Mouse (Mus musculus) forebrain, embryonic 16.5 days (tissue): ENCODE measurements around the gene Spire2. TPM values are rescaled to one million over a fixed set of nuclear protein-coding genes. Genes with fewer than 3 reads are reported as not detected.

Experiments
- ATAC-seq: fragments of 200-750 bp; cut with Nextera tagmentation; 2 replicates; pipeline ENCODE4 v1.8.0; 2017; ENCODE audit warnings: mild to moderate bottlenecking, moderate library complexity
- H3K27ac ChIP-seq: fragments of 300-500 bp; sonication (generic); 2 replicates; pipeline ENCODE4 v1.5.1; 2014; ENCODE audit warnings: low read length, control low read depth
- H3K27me3 ChIP-seq: fragments of 300-500 bp; sonication (generic); replicated peaks from 2 replicates; pipeline ENCODE4 v1.6.1; 2014; ENCODE audit warnings: low read length; ENCODE audit not compliant: control insufficient read depth, insufficient read depth
- H3K36me3 ChIP-seq: fragments of 300-500 bp; sonication (generic); 2 replicates; pipeline ENCODE4 v1.6.1; 2014; ENCODE audit not compliant: control insufficient read depth, insufficient read depth
- H3K4me1 ChIP-seq: fragments of 300-500 bp; sonication (generic); replicated peaks from 2 replicates; pipeline ENCODE4 v1.6.1; 2014; ENCODE audit warnings: low read length; ENCODE audit not compliant: control insufficient read depth, insufficient read depth
- H3K4me2 ChIP-seq: fragments of 300-500 bp; sonication (generic); 2 replicates; pipeline ENCODE4 v1.6.1; 2014; ENCODE audit warnings: mild to moderate bottlenecking, low read length, control low read depth
- H3K4me3 ChIP-seq: fragments of 300-500 bp; sonication (generic); replicated peaks from 2 replicates; pipeline ENCODE4 v1.5.1; 2014; ENCODE audit warnings: mild to moderate bottlenecking, low read length, control low read depth
- H3K9ac ChIP-seq: fragments of 300-500 bp; sonication (generic); replicated peaks from 2 replicates; pipeline ENCODE4 v1.6.1; 2014; ENCODE audit warnings: low read depth, low read length, control low read depth
- H3K9me3 ChIP-seq: fragments of 300-500 bp; sonication (generic); 2 replicates; pipeline ENCODE4 v1.6.1; 2016; ENCODE audit warnings: low read length; ENCODE audit not compliant: control insufficient read depth
- WGBS: fragments of 180-500 bp; shearing (Covaris S2); extraction: QIAGEN DNeasy Blood & Tissue Kit; methylation state at CpG from one replicate; pipeline ENCODE4 v1.1.7; 2014; 5-methylcytosine and 5-hydroxymethylcytosine counted together
- polyA plus RNA-seq: library from polyadenylated mRNA; unstranded; fragments of >200 nt; fragmentation: Nextera tagmentation; extraction: Ambion mirVana; gene quantifications from 2 replicates; pipeline ENCODE4 v1.2.1, GENCODE M21; 2015

The Spire2 gene
- polyA plus RNA-seq, 1 experiment from 2014 or later = 33.4 TPM

DNA sequence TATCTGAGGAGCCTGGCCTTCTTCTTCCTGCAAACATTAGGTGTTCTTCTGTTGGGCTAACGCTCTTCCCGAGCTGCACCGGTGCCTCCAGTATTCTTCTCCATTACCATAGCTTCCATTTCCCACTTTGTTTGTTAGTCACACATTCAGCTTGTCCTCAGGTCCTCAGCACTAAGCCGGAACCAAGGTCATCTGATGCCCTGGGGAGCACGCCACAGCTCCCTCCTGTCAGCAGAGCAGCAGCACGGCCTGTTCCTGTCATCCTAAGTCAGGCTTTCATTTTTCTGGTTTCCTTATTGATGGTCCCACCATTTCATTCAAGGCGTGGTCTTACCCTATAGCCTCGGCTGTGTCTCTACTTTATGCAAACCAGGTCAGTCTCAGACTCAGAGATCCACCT, 55.3 kb downstream of the Spire2 start:
- Histone ChIP-seq H3K27ac (no peak overlapping the region), H3K9ac (no peak overlapping the region), H3K4me2 (no peak overlapping the region), H3K4me3 (no peak overlapping the region), H3K27me3 (no peaks in the 10 kb centered on the region), H3K9me3 (no peaks in the 10 kb centered on the region), H3K36me3 (peaks cover 45% of the 10 kb centered on the region), H3K4me1 (no peaks in the 10 kb centered on the region)
- WGBS = 93% methylated on average over 8 of the region's 8 CpGs
- no peak for ATAC-seq

DNA sequence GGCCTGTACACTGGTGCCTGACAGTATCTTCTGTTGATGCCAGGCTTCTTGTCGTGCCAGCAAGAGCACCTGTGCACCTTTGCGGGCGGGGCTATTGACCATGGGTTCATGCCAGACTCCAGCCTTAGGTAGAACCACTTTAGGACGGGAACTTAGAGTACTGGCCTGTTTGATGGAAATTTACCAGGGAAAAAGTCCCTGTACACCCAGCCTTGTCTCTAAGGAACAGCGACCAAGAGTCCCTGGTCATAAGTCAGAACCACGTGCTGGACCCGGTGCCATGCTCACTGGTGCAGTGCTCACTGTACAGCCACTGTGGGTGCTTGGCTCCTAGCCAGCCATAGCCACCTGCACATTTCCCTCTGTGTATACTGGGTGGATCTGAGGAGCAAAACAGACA, 56.5 kb downstream of the Spire2 start:
- no peak overlapping the region for H3K27ac ChIP-seq
- H3K27me3 ChIP-seq = no peaks in the 10 kb centered on the region
- no peak for ATAC-seq
- no peak overlapping the region for H3K4me2 ChIP-seq
- 92% methylated on average over 7 of the region's 7 CpGs for WGBS
- H3K36me3 ChIP-seq = peaks cover 40% of the 10 kb centered on the region
- no peak overlapping the region for H3K9ac ChIP-seq
- no peaks in the 10 kb centered on the region for H3K4me1 ChIP-seq
- no peak overlapping the region for H3K4me3 ChIP-seq
- H3K9me3 ChIP-seq = no peaks in the 10 kb centered on the region

DNA sequence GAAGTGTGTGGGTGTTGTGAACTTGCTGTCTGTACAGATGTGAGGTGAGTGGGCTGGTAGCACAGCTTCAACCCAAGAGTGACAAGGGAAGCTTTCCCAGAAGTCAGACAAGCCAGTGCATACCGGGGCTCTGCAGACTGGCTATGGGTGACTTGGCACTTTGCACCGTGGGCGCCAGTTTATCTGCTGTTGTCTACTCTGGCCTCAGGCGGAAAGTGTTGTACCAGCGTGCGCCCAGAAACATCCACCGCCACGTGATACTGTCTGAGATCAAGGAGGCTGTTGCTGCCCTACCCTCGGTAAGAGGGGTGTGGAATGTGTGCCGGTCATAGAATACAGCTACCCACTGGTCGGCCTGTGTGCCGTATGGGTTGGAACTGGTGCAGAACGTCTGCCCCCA, 65.8 kb downstream of the Spire2 start:
- Histone ChIP-seq H3K4me3 (no peak overlapping the region), H3K27ac (no peak overlapping the region), H3K9me3 (no peaks in the 10 kb centered on the region), H3K36me3 (peaks cover 57% of the 10 kb centered on the region), H3K9ac (no peak overlapping the region), H3K4me1 (no peaks in the 10 kb centered on the region), H3K27me3 (no peaks in the 10 kb centered on the region), H3K4me2 (no peak overlapping the region)
- 93% methylated on average over 13 of the region's 13 CpGs for WGBS
- ATAC-seq = no peak

DNA sequence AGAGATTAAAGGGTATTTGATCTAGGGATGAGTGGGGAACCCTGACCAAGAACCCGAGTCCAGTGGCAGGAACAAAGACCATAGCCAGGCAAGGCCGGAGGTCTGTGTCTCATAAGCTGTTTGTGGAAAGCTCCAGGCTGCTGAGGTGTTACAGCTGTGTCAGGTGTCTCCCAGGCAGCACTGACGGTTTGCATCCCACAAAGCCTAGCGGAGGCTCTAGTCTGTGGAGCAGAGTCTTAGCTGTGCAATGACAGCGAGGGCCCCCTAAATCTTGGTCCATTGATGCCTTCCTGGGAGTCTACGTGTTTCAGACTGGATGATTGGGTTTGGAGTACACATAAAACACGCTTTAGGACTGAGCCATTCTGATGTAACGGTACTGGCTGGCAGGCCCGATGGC, 69.4 kb downstream of the Spire2 start:
- Histone ChIP-seq H3K36me3 (peaks cover 35% of the 10 kb centered on the region), H3K9me3 (no peaks in the 10 kb centered on the region), H3K4me3 (no peak overlapping the region), H3K4me2 (no peak overlapping the region), H3K4me1 (peaks cover 4% of the 10 kb centered on the region; the same call in 1 of the 2 replicates), H3K27ac (no peak overlapping the region), H3K9ac (no peak overlapping the region), H3K27me3 (no peaks in the 10 kb centered on the region)
- 93% methylated on average over 9 of the region's 9 CpGs for WGBS
- no peak for ATAC-seq

DNA sequence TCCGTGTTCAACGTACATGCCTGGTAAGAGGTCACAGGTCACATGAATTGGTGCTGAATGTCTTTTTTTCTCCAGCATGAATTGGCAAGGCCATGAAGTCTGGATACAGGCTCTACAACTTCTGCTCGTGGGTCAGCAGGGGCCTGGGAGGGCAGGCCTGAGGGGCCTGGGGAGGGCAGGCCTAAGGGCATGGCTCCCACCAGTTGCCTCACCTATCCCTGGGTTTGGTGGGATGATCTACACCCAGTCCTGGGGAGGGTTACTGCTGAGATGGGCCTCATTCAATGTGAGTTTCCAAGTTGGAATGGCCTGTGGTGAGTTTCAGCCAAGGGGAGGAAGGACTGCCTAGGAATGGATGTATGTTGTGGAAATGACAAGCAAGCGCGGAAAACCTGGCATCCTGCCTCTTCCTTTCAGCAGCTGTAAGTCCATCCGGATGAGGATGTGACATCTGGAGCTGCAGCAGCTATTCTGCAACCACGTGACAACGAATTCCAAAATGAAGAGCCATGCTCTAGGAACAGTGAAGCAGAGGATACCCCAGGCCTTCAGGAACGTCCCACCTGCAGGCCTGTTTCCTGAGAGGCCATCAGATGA, 70.3 kb downstream of the Spire2 start:
- no peak overlapping the region for H3K4me3 ChIP-seq
- H3K36me3 ChIP-seq = peaks cover 33% of the 10 kb centered on the region
- H3K27ac ChIP-seq = no peak overlapping the region
- H3K27me3 ChIP-seq = no peaks in the 10 kb centered on the region
- H3K9me3 ChIP-seq = no peaks in the 10 kb centered on the region
- 89% methylated on average over 9 of the region's 9 CpGs for WGBS
- H3K4me2 ChIP-seq = no peak overlapping the region
- H3K4me1 ChIP-seq = peaks cover 6% of the 10 kb centered on the region; the same call in 1 of the 2 replicates
- no peak for ATAC-seq
- H3K9ac ChIP-seq = no peak overlapping the region

DNA sequence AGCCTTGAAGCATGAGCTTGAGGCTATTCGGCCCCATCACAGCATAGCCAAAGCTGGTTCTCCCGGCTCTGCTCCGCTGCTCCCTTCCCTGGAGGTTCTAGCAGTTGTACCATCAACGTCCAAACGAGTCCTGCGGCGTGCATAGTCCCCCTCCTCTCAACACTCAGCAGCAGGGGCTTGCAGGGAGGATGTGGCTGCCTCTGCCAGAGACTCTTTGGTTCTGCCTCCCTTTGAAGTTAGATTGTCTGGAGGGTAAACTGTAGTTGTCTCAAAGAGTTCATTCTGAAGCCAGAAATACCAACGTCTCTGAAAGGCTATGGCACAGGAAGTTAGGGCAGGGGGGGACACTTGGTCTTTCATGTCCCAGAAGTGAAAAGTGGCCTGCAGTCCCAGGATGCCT, 72.0 kb downstream of the Spire2 start:
- H3K4me2 ChIP-seq = no peak overlapping the region
- H3K9ac ChIP-seq = no peak overlapping the region
- H3K27ac ChIP-seq = no peak overlapping the region
- peaks cover 16% of the 10 kb centered on the region for H3K4me1 ChIP-seq
- no peak overlapping the region for H3K4me3 ChIP-seq
- no peak for ATAC-seq
- whole genome bisulfite sequencing = 47% methylated on average over 8 of the region's 8 CpGs
- no peaks in the 10 kb centered on the region for H3K9me3 ChIP-seq
- H3K36me3 ChIP-seq = peaks cover 18% of the 10 kb centered on the region
- H3K27me3 ChIP-seq = no peaks in the 10 kb centered on the region

DNA sequence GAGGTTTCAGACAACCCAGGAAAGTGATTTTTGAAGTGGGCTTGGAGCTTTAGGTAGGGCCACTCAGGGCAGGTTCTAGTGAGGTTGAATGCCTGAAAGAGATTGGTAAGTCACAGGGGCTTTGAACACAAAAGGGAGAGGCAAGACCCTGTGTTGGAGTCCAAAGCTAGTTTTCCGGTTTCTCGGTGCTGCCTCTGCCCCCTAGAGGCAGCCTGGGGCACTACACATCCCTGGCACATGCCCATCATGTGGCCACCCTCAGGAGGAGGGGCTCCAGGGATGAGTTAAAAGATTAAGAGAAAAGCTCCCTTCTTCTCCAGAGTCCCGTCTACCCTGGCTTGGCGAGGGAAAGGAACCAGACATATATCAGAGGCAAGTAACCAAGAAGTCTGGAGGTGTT, 74.3 kb downstream of the Spire2 start, which contains the start of gene Mc1r:
Mc1r (plus strand) TSS at position 322 of the 400 bp plus-strand sequence.
- Histone ChIP-seq H3K4me1 (peaks cover 23% of the 10 kb centered on the region), H3K4me3 (no peak within 1 kb of the TSS), H3K27ac (no peak within 1 kb of the TSS), H3K9ac (no peak within 1 kb of the TSS), H3K9me3 (no peaks in the 10 kb centered on the region), H3K36me3 (peaks cover 6% of the 10 kb centered on the region; the same call in 1 of the 2 replicates), H3K4me2 (no peak within 1 kb of the TSS), H3K27me3 (no peaks in the 10 kb centered on the region)
- no peak for ATAC-seq
- 1% methylated on average over 4 of the region's 4 CpGs for WGBS

DNA sequence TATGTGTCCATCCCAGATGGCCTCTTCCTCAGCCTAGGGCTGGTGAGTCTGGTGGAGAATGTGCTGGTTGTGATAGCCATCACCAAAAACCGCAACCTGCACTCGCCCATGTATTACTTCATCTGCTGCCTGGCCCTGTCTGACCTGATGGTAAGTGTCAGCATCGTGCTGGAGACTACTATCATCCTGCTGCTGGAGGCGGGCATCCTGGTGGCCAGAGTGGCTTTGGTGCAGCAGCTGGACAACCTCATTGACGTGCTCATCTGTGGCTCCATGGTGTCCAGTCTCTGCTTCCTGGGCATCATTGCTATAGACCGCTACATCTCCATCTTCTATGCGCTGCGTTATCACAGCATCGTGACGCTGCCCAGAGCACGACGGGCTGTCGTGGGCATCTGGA, 75.1 kb downstream of the Spire2 start:
- Histone ChIP-seq H3K36me3 (peaks cover 5% of the 10 kb centered on the region; the same call in 1 of the 2 replicates), H3K9me3 (no peaks in the 10 kb centered on the region), H3K9ac (no peak overlapping the region), H3K27ac (no peak overlapping the region), H3K4me3 (no peak overlapping the region), H3K4me2 (no peak overlapping the region), H3K27me3 (no peaks in the 10 kb centered on the region), H3K4me1 (peaks cover 23% of the 10 kb centered on the region)
- WGBS = 96% methylated on average over 13 of the region's 13 CpGs
- no peak for ATAC-seq

DNA sequence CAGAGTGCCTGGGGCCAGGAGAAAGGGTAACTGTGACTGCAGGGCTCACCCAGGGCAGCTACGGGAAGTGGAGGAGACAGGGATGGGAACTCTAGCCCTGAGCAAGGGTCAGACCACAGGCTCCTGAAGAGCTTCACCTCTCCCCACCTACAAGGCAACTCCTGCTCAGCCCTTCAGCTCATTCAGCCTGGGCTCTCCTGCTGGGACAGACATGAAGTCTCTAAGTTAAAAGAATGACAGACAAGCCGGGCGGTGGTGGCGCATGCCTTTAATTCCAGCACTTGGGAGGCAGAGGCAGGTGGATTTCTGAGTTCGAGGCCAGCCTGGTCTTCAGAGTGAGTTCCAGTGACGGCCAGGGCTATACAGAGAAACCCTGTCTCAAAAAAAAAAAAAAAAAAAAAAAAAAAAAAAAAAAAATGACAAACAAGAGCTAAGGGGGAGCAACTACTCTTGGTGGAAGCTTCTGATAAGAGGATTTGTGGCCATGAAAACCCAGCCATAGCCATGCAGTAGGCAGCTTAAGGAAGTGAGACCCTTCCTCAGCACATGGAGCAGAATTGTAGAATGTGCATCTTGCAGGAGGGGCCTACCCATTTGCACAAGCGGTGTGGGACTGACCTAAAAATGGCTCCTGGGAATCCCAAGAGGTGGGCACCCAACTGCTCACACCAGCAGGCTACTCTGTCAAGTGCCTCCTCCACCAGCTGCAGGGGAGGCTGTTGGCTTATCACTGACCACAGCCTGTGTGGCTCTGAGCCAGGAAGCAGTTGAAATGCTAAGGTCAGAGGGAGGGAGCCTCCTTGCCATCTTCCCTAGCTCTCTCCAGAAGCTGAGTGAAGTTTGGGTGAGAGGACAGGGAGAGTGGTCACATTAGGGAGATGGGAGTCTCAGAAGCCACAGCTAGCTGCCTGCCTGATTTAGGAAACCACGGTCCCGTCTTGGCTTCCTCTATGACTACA, 76.4 kb downstream of the Spire2 start:
- ATAC-seq = no peak

More for the DNA sequence above, 76.4 kb downstream of the Spire2 start:
- Histone ChIP-seq H3K36me3 (no peaks in the 10 kb centered on the region), H3K4me1 (peaks cover 25% of the 10 kb centered on the region), H3K27me3 (no peaks in the 10 kb centered on the region), H3K9me3 (no peaks in the 10 kb centered on the region), H3K27ac (peak overlapping the region; percentile 98), H3K9ac (no peak overlapping the region), H3K4me3 (no peak overlapping the region; the same call in 1 of the 2 replicates), H3K4me2 (peak overlapping the region; percentile 98; the same call in 1 of the 2 replicates)
- WGBS = 73% methylated on average over 9 of the region's 9 CpGs
